Mouse (Mus musculus): ENCODE results near the gene Gm21970. TPM values are rescaled to one million over a fixed set of nuclear protein-coding genes. Genes with fewer than 3 reads are reported as not detected.
"Not testable (repeated sequence)": the region's sequence is repeated elsewhere in the genome, so short reads cannot be mapped to it uniquely, and the experiment has no call there.

Gm21970 gene
- total RNA-seq, 1 experiment from 2014 or later = not detected

- no peak for ATAC-seq (replicated peaks in 1 of 2; ENCODE audit: insufficient read depth in 1 of 2, low FRiP score in 2 of 2, low TSS enrichment in 1 of 2, low read depth in 1 of 2, poor library complexity in 2 of 2, severe bottlenecking in 2 of 2)
Observed at GRCm38 (mm10) chr16:91416938-91417337, 25.4 kb downstream of the Gm21970 start.

- no peak for ATAC-seq (replicated peaks in 1 of 2; ENCODE audit: insufficient read depth in 1 of 2, low FRiP score in 2 of 2, low TSS enrichment in 1 of 2, low read depth in 1 of 2, poor library complexity in 2 of 2, severe bottlenecking in 2 of 2)
Observed at GRCm38 (mm10) chr16:91418531-91418930, 27.0 kb downstream of the Gm21970 start.

GRCm38 (mm10) chr16:91425816-91426215 lies 34.3 kb downstream of the Gm21970 start:
- no peak for ATAC-seq (replicated peaks in 1 of 2; ENCODE audit: insufficient read depth in 1 of 2, low FRiP score in 2 of 2, low TSS enrichment in 1 of 2, low read depth in 1 of 2, poor library complexity in 2 of 2, severe bottlenecking in 2 of 2)

- no peak for ATAC-seq (replicated peaks in 1 of 2; ENCODE audit: insufficient read depth in 1 of 2, low FRiP score in 2 of 2, low TSS enrichment in 1 of 2, low read depth in 1 of 2, poor library complexity in 2 of 2, severe bottlenecking in 2 of 2)
Observed at GRCm38 (mm10) chr16:91426586-91426985, 35.1 kb downstream of the Gm21970 start.

- no peak for ATAC-seq (replicated peaks in 1 of 2; ENCODE audit: insufficient read depth in 1 of 2, low FRiP score in 2 of 2, low TSS enrichment in 1 of 2, low read depth in 1 of 2, poor library complexity in 2 of 2, severe bottlenecking in 2 of 2)
Observed at GRCm38 (mm10) chr16:91427461-91427860, 35.9 kb downstream of the Gm21970 start.

- no peak for ATAC-seq (replicated peaks in 1 of 2; ENCODE audit: insufficient read depth in 1 of 2, low FRiP score in 2 of 2, low TSS enrichment in 1 of 2, low read depth in 1 of 2, poor library complexity in 2 of 2, severe bottlenecking in 2 of 2)
Observed at GRCm38 (mm10) chr16:91428259-91428865, 36.8 kb downstream of the Gm21970 start.

GRCm38 (mm10) chr16:91432720-91433328 lies 41.3 kb downstream of the Gm21970 start:
- ATAC-seq (replicated peaks in 1 of 2; ENCODE audit: insufficient read depth in 1 of 2, low FRiP score in 2 of 2, low TSS enrichment in 1 of 2, low read depth in 1 of 2, poor library complexity in 2 of 2, severe bottlenecking in 2 of 2) = no peak

- ATAC-seq (replicated peaks in 1 of 2; ENCODE audit: insufficient read depth in 1 of 2, low FRiP score in 2 of 2, low TSS enrichment in 1 of 2, low read depth in 1 of 2, poor library complexity in 2 of 2, severe bottlenecking in 2 of 2) = peak; percentile 18 to 20; a peak in 1 of 4 replicates
Observed at GRCm38 (mm10) chr16:91433329-91433933, 41.9 kb downstream of the Gm21970 start.

GRCm38 (mm10) chr16:91434119-91434518 lies 42.6 kb downstream of the Gm21970 start:
- ATAC-seq (replicated peaks in 1 of 2; ENCODE audit: insufficient read depth in 1 of 2, low FRiP score in 2 of 2, low TSS enrichment in 1 of 2, low read depth in 1 of 2, poor library complexity in 2 of 2, severe bottlenecking in 2 of 2) = no peak

GRCm38 (mm10) chr16:91438081-91438480 lies 46.6 kb downstream of the Gm21970 start:
- no peak for ATAC-seq (replicated peaks in 1 of 2; ENCODE audit: insufficient read depth in 1 of 2, low FRiP score in 2 of 2, low TSS enrichment in 1 of 2, low read depth in 1 of 2, poor library complexity in 2 of 2, severe bottlenecking in 2 of 2)

- ATAC-seq (replicated peaks in 1 of 2; ENCODE audit: insufficient read depth in 1 of 2, low FRiP score in 2 of 2, low TSS enrichment in 1 of 2, low read depth in 1 of 2, poor library complexity in 2 of 2, severe bottlenecking in 2 of 2) = not testable (repeated sequence)
Observed at GRCm38 (mm10) chr16:91438599-91438998, 47.1 kb downstream of the Gm21970 start.

- peak; percentile 38 to 68 for ATAC-seq (replicated peaks in 1 of 2; ENCODE audit: insufficient read depth in 1 of 2, low FRiP score in 2 of 2, low TSS enrichment in 1 of 2, low read depth in 1 of 2, poor library complexity in 2 of 2, severe bottlenecking in 2 of 2)
Observed at GRCm38 (mm10) chr16:91441366-91441765, 49.8 kb downstream of the Gm21970 start.

- peak; percentile 39 to 55; a peak in 2 of 4 replicates for ATAC-seq (replicated peaks in 1 of 2; ENCODE audit: insufficient read depth in 1 of 2, low FRiP score in 2 of 2, low TSS enrichment in 1 of 2, low read depth in 1 of 2, poor library complexity in 2 of 2, severe bottlenecking in 2 of 2)
Observed at GRCm38 (mm10) chr16:91441811-91442240, 50.3 kb downstream of the Gm21970 start.

- ATAC-seq (replicated peaks in 1 of 2; ENCODE audit: insufficient read depth in 1 of 2, low FRiP score in 2 of 2, low TSS enrichment in 1 of 2, low read depth in 1 of 2, poor library complexity in 2 of 2, severe bottlenecking in 2 of 2) = peak; percentile 32 to 34; a peak in 1 of 4 replicates
Observed at GRCm38 (mm10) chr16:91442446-91442845, 50.9 kb downstream of the Gm21970 start.

- ATAC-seq (replicated peaks in 1 of 2; ENCODE audit: insufficient read depth in 1 of 2, low FRiP score in 2 of 2, low TSS enrichment in 1 of 2, low read depth in 1 of 2, poor library complexity in 2 of 2, severe bottlenecking in 2 of 2) = no peak
Observed at GRCm38 (mm10) chr16:91443211-91443611, 51.7 kb downstream of the Gm21970 start.

- ATAC-seq (replicated peaks in 1 of 2; ENCODE audit: insufficient read depth in 1 of 2, low FRiP score in 2 of 2, low TSS enrichment in 1 of 2, low read depth in 1 of 2, poor library complexity in 2 of 2, severe bottlenecking in 2 of 2) = no peak
Observed at GRCm38 (mm10) chr16:91444847-91445246, 53.3 kb downstream of the Gm21970 start.

- ATAC-seq (replicated peaks in 1 of 2; ENCODE audit: insufficient read depth in 1 of 2, low FRiP score in 2 of 2, low TSS enrichment in 1 of 2, low read depth in 1 of 2, poor library complexity in 2 of 2, severe bottlenecking in 2 of 2) = no peak; a peak in 1 of 4 replicates
Observed at GRCm38 (mm10) chr16:91445566-91445965, 54.0 kb downstream of the Gm21970 start.

GRCm38 (mm10) chr16:91446778-91447511 lies 55.4 kb downstream of the Gm21970 start:
- ATAC-seq (replicated peaks in 1 of 2; ENCODE audit: insufficient read depth in 1 of 2, low FRiP score in 2 of 2, low TSS enrichment in 1 of 2, low read depth in 1 of 2, poor library complexity in 2 of 2, severe bottlenecking in 2 of 2) = peak; percentile 30 to 55; a peak in 2 of 4 replicates

All from hematopoietic stem cell, adult 5-6 weeks (primary cell).